Mouse (Mus musculus) gastrocnemius, postnatal 36 days (tissue): Measurements from ENCODE around the gene Gm5169. TPM values are rescaled to one million over a fixed set of nuclear protein-coding genes. Genes with fewer than 3 reads are reported as not detected.
"Not testable (repeated sequence)": the region's sequence is repeated elsewhere in the genome, so short reads cannot be mapped to it uniquely, and the experiment has no call there.

Experiments
- DNase-seq, 2 experiments: peaks; one replicate each; pipeline ENCODE4 v3.0.0; 2022
- intact Hi-C: fragments of 180-260 bp; cut with DNase I; formaldehyde crosslinking; loops from one replicate; pipeline ENCODE4 v1.15.1; 2025
- long read RNA-seq, 2 experiments: library from polyadenylated mRNA; stranded (forward); transcript quantifications; one replicate each; pipeline ENCODE4 v2.0.0; 2021
- total RNA-seq, 2 experiments: library from RNA; stranded (reverse); gene quantifications; 2 replicates each; pipeline ENCODE4 v1.2.3; 2021

Gm5169 gene
- total RNA-seq: not detected
- long read RNA-seq, experiment 1: 0 reads
- long read RNA-seq, experiment 2: 0 reads

GRCm38 (mm10) chrX:25301355-25301754, at the start of gene Gm5169:
TSS of gene Gm5169 (minus strand) at chrX:25301455.
- DNase-seq, intact Hi-C loops: not testable (repeated sequence)

GRCm38 (mm10) chrX:25347424-25347823, 46.2 kb upstream of the Gm5169 start:
- DNase-seq, intact Hi-C loops: not testable (repeated sequence)
